Mouse (Mus musculus): ENCODE results near the gene Mzf1. TPM values are rescaled to one million over a fixed set of nuclear protein-coding genes. Genes with fewer than 3 reads are reported as not detected.
A peak's percentile ranks its signal among the peaks of the same experiment; 100 is the strongest.

The Mzf1 gene
- total RNA-seq, 1 experiment from 2014 or later = 1.2 TPM

GRCm38 (mm10) chr7:13013671-13014070 is 40.9 kb downstream of the Mzf1 start:
- no peak for ATAC-seq (replicated peaks in 1 of 2; ENCODE audit: insufficient read depth in 1 of 2, low FRiP score in 2 of 2, low TSS enrichment in 1 of 2, low read depth in 1 of 2, poor library complexity in 2 of 2, severe bottlenecking in 2 of 2)

- peak in 1 of 2 experiments; percentile 77; a peak in 1 of 4 replicates for ATAC-seq (replicated peaks in 1 of 2; ENCODE audit: insufficient read depth in 1 of 2, low FRiP score in 2 of 2, low TSS enrichment in 1 of 2, low read depth in 1 of 2, poor library complexity in 2 of 2, severe bottlenecking in 2 of 2)
Observed at GRCm38 (mm10) chr7:13010005-13010908, 44.3 kb downstream of the Mzf1 start, which contains the start of gene Zbtb45. Zbtb45 (minus strand) TSS chr7:13010034.

- ATAC-seq (replicated peaks in 1 of 2; ENCODE audit: insufficient read depth in 1 of 2, low FRiP score in 2 of 2, low TSS enrichment in 1 of 2, low read depth in 1 of 2, poor library complexity in 2 of 2, severe bottlenecking in 2 of 2) = peak; percentile 84
Observed at GRCm38 (mm10) chr7:13009143-13010004, 45.2 kb downstream of the Mzf1 start.

- ATAC-seq (replicated peaks in 1 of 2; ENCODE audit: insufficient read depth in 1 of 2, low FRiP score in 2 of 2, low TSS enrichment in 1 of 2, low read depth in 1 of 2, poor library complexity in 2 of 2, severe bottlenecking in 2 of 2) = no peak
Observed at GRCm38 (mm10) chr7:13007341-13008092, 47.0 kb downstream of the Mzf1 start.

GRCm38 (mm10) chr7:13006531-13006930 is 48.0 kb downstream of the Mzf1 start:
- ATAC-seq (replicated peaks in 1 of 2; ENCODE audit: insufficient read depth in 1 of 2, low FRiP score in 2 of 2, low TSS enrichment in 1 of 2, low read depth in 1 of 2, poor library complexity in 2 of 2, severe bottlenecking in 2 of 2) = no peak

- no peak for ATAC-seq (replicated peaks in 1 of 2; ENCODE audit: insufficient read depth in 1 of 2, low FRiP score in 2 of 2, low TSS enrichment in 1 of 2, low read depth in 1 of 2, poor library complexity in 2 of 2, severe bottlenecking in 2 of 2)
Observed at GRCm38 (mm10) chr7:13006011-13006410, 48.6 kb downstream of the Mzf1 start.

GRCm38 (mm10) chr7:13003380-13003779 is 51.2 kb downstream of the Mzf1 start:
- no peak for ATAC-seq (replicated peaks in 1 of 2; ENCODE audit: insufficient read depth in 1 of 2, low FRiP score in 2 of 2, low TSS enrichment in 1 of 2, low read depth in 1 of 2, poor library complexity in 2 of 2, severe bottlenecking in 2 of 2)

GRCm38 (mm10) chr7:13001584-13001983 is 53.0 kb downstream of the Mzf1 start:
- no peak for ATAC-seq (replicated peaks in 1 of 2; ENCODE audit: insufficient read depth in 1 of 2, low FRiP score in 2 of 2, low TSS enrichment in 1 of 2, low read depth in 1 of 2, poor library complexity in 2 of 2, severe bottlenecking in 2 of 2)

- no peak for ATAC-seq (replicated peaks in 1 of 2; ENCODE audit: insufficient read depth in 1 of 2, low FRiP score in 2 of 2, low TSS enrichment in 1 of 2, low read depth in 1 of 2, poor library complexity in 2 of 2, severe bottlenecking in 2 of 2)
Observed at GRCm38 (mm10) chr7:12998851-12999250, 55.7 kb downstream of the Mzf1 start, which contains the start of gene Trim28. Trim28 (plus strand) TSS chr7:12999114.

- ATAC-seq (replicated peaks in 1 of 2; ENCODE audit: insufficient read depth in 1 of 2, low FRiP score in 2 of 2, low TSS enrichment in 1 of 2, low read depth in 1 of 2, poor library complexity in 2 of 2, severe bottlenecking in 2 of 2) = no peak
Observed at GRCm38 (mm10) chr7:12998053-12998452, 56.5 kb downstream of the Mzf1 start, which contains the start of gene Slc27a5. Slc27a5 (minus strand) TSS chr7:12998192.

GRCm38 (mm10) chr7:12997230-12997629 is 57.3 kb downstream of the Mzf1 start:
- no peak for ATAC-seq (replicated peaks in 1 of 2; ENCODE audit: insufficient read depth in 1 of 2, low FRiP score in 2 of 2, low TSS enrichment in 1 of 2, low read depth in 1 of 2, poor library complexity in 2 of 2, severe bottlenecking in 2 of 2)

GRCm38 (mm10) chr7:12995862-12996261 is 58.7 kb downstream of the Mzf1 start:
- ATAC-seq (replicated peaks in 1 of 2; ENCODE audit: insufficient read depth in 1 of 2, low FRiP score in 2 of 2, low TSS enrichment in 1 of 2, low read depth in 1 of 2, poor library complexity in 2 of 2, severe bottlenecking in 2 of 2) = no peak

GRCm38 (mm10) chr7:12993148-12993547 is 61.4 kb downstream of the Mzf1 start:
- ATAC-seq (replicated peaks in 1 of 2; ENCODE audit: insufficient read depth in 1 of 2, low FRiP score in 2 of 2, low TSS enrichment in 1 of 2, low read depth in 1 of 2, poor library complexity in 2 of 2, severe bottlenecking in 2 of 2) = no peak

Other genes starting within 250 kb of the Mzf1 start
- 11.1 and 16.3 TPM in 2 replicates for gene Zfp329, start 235.9 kb downstream of the Mzf1 start, total RNA-seq (2017)
- 34.0 and 52.0 TPM in 2 replicates for gene Zfp110, start 220.0 kb downstream of the Mzf1 start, total RNA-seq (2017)
- 5.3 and 6.4 TPM in 2 replicates for gene Zfp128, start 173.6 kb downstream of the Mzf1 start, total RNA-seq (2017)
- 4.1 and 5.8 TPM in 2 replicates for gene Zscan22, start 156.9 kb downstream of the Mzf1 start, total RNA-seq (2017)
- gene Rps5, start 132.5 kb downstream of the Mzf1 start, total RNA-seq (2017) = 1,183 and 1,501 TPM in 2 replicates
- gene Rnf225, start 127.3 kb downstream of the Mzf1 start, total RNA-seq (2017) = 0.50 and 1.2 TPM in 2 replicates
- gene Zfp324, start 88.9 kb downstream of the Mzf1 start, total RNA-seq (2017) = 6.9 and 10.6 TPM in 2 replicates
- 3.7 and 6.4 TPM in 2 replicates for gene Zfp446, start 76.9 kb downstream of the Mzf1 start, total RNA-seq (2017)
- not detected in 2 replicates for gene Slc27a5, start 56.6 kb downstream of the Mzf1 start, total RNA-seq (2017)
- 478 and 595 TPM in 2 replicates for gene Trim28, start 55.6 kb downstream of the Mzf1 start, total RNA-seq (2017)
- 5.4 and 6.9 TPM in 2 replicates for gene Zbtb45, start 44.7 kb downstream of the Mzf1 start, total RNA-seq (2017)
- gene Chmp2a, start 20.0 kb downstream of the Mzf1 start, total RNA-seq (2017) = 165 and 183 TPM in 2 replicates
- gene Ube2m, start 16.5 kb downstream of the Mzf1 start, total RNA-seq (2017) = 124 and 146 TPM in 2 replicates
- gene Vmn1r85, start 40.4 kb upstream of the Mzf1 start, total RNA-seq (2017) = not detected in 2 replicates
- not detected in 2 replicates for gene Vmn1r86, start 65.2 kb upstream of the Mzf1 start, total RNA-seq (2017)
- not detected in 2 replicates for gene Vmn1r87, start 85.4 kb upstream of the Mzf1 start, total RNA-seq (2017)
- gene Vmn1r88, start 104.8 kb upstream of the Mzf1 start, total RNA-seq (2017) = not detected in 2 replicates
- not detected in 2 replicates for gene Vmn1r89, start 158.3 kb upstream of the Mzf1 start, total RNA-seq (2017)
- gene Lig1, start 222.5 kb upstream of the Mzf1 start, total RNA-seq (2017) = 70.4 and 138 TPM in 2 replicates
- gene Zswim9, start 224.0 kb upstream of the Mzf1 start, total RNA-seq (2017) = 7.1 and 7.2 TPM in 2 replicates

All from hematopoietic stem cell, adult 5-6 weeks (primary cell).